Mouse (Mus musculus): ENCODE data around the gene Hoxa1.

DNA sequence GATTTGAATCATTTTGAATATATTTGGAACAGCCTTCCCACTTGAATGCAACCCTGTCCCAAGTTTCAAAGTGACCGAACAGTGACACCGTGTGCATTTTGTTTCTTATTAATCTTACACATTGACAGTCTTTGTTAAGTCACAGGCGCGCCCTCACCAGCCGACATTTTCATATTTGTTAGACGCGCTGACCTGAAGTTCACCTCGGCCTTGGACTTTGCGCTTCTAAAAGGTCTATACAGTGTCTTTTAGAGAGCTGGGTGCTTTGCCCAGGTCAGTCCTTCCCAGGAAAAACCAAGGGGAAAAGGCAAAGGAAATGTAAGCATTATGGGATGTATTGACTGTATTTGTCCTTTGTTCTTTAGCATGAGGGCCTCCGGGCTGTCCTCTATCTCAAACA is 36.6 kb upstream of the Hoxa1 start:
- TF ChIP-seq POLR2A (IDR thresholded peaks at IDR 0.05; ENCODE audit: extremely low read depth, insufficient read depth, low read length) (no peak), CTCF (IDR thresholded peaks at IDR 0.05; ENCODE audit: low read depth, low read length) (no peak)

Data from liver, adult 2 months (tissue).